Mouse (Mus musculus) cerebellum, adult 9-10 months (tissue): ENCODE results near the gene Bco1.

ENCODE experiments used
- DNase-seq: peaks from one replicate; pipeline ENCODE4 v3.0.0; 2022

The Bco1 gene

DNA sequence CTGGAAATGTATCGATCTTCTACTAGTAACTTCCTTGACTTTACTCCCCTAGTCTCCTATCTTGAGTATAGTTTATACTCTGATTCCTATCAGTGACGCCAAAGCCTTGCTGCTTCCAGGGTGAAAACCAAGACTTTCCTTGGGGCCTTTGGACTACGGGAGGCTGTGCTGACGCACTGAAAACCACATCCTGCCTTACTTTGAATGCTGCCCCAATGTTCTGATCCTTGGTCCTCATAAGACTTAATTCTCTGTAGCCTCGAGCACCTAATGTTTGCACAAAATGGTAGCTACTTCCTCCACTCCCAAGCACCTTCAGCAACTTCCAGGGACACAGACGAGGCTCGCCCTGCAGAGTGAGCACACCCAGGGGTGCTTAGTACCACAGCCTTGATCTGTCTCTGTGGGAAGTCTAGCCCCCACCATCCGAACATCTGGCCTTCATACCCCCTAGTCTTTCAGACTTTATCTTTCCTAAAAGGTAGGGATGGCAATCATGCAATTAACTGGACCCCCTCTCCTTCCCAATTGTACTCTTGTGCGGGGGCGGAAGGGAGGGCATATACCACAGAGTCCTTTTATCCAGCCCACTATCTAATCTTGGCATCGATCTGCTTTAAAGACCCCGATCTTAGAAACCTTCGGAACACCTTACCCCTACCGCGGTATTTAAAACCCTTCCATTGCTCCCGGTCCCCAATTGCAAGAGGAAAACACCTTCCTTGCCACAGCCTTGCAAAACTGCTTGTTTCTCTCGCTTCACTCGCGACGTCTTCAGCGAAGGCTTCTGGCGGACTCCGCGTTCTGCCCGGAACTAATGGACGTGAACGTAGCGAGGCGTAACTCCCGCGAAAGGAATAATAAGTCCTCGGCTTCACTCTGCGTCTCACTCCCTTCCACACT is 61.5 kb downstream of the Bco1 start:
- DNase-seq, result peak; percentile 22

- DNase-seq, result peak; percentile 97
These were observed 62.1 kb downstream of the Bco1 start for GRCm38 (mm10) chr8:117157769-117158091.

GRCm38 (mm10) chr8:117158135-117158761 is 62.6 kb downstream of the Bco1 start, which contains the start of gene Gan:
Gene Gan, plus strand, starts transcription at chr8:117158135.
- peak; percentile 48 for DNase-seq

GRCm38 (mm10) chr8:117159031-117159430 is 63.4 kb downstream of the Bco1 start:
- no peak for DNase-seq

DNA sequence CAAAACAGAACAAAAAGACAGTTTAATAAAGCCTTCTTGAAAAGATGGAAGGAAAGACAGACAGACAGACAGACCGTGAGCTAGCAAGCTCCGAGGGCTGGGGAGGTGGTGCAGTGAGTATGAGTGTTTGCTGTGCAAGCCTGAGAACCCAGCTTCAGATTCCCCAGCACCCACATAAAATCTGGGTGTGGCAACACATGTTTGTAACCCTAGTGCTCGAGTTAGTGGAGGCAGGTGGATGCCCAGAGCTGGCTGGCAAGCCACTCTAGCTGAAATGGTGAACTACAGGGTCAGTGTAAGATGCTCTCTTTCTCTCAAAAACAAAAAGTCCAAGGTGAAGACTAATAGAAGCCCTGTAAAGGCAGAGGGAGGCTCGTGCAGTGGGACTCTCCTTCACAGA is 69.3 kb downstream of the Bco1 start:
- DNase-seq, result no peak

GRCm38 (mm10) chr8:117165542-117165941 is 69.9 kb downstream of the Bco1 start:
- DNase-seq, result no peak

DNA sequence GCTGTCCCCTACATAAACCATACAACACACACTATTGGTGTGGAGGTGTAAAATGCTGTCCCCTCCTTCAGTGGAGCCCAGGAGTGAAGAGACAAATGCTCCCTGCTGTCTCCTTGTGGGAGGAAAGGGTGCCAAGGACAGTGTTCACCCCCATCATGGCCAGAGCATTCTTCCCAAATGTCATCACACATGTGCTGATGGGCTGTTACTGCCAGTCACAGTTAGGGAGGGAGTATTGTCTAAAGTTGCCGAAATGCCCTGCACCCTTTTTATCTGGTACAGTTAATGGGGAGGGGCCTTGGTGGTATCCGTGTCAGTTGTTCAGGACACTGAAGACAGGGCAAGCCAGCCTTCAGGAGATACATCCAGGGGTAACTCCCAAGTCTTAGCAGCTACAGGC is 70.9 kb downstream of the Bco1 start:
- DNase-seq, result no peak

GRCm38 (mm10) chr8:117167243-117167883 is 71.7 kb downstream of the Bco1 start:
- no peak for DNase-seq

GRCm38 (mm10) chr8:117168378-117168777 is 72.7 kb downstream of the Bco1 start:
- DNase-seq, result no peak

GRCm38 (mm10) chr8:117171826-117172225 is 76.2 kb downstream of the Bco1 start:
- DNase-seq, result no peak

- peak; percentile 36 for DNase-seq
These were observed 77.2 kb downstream of the Bco1 start for GRCm38 (mm10) chr8:117172904-117173303.

DNA sequence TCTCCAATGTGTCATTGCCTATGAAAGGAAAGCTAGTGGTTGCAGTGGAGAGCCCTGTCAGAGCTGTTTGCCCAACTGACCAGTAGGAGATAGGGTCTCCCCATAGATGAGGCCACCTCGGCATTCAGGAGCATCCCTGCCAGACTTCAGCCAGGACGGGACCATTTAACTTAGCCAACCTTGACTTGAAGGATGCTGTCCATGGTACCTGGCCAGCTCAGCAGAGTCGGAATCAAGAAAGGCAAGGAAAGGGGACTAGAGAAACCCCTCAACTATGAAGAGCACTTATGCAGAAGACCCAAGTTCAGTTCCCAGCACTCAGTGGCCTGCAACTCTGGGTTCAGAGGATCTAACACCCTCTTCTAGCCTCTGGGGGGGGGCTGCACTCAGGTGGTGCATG is 78.0 kb downstream of the Bco1 start:
- DNase-seq, result no peak

DNA sequence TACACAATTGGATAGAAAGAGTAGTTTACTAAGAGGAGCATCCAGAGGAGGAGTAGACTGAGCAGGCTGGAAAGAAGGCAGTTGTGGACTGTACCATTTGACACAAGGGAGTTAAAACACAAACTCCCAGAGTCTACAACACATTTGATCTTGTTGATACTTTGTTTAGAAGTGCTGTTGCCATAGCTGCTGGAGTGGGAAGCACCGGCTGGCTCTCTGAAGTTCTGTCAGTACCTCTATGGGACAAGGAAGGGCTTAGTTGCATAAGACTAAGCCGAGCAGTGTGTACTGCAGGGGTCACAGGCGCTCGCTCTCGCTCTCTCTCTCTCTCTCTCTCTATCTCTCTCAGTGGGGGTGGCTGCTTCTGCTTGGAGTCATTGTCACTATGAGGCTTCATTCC is 78.9 kb downstream of the Bco1 start:
- DNase-seq, result no peak

GRCm38 (mm10) chr8:117176308-117176707 is 80.7 kb downstream of the Bco1 start:
- no peak for DNase-seq

DNA sequence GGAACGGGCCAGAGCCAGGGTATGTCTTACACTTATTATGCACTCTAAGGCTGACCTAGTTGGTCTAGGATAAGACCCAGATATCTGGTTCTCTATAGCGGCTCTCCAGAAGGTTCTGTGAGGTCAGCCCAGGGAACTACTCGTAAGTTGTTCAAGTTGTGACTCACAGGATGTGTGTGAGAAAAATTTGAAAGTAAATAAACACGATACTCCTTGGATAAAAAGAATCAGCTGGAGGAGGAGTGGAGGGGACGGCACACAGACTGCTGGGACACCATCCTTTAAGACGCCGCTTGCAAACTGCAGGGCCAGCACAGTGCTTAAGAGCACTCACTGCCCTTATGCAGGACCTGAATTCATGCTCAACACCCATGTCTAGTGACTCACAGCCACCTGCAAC is 81.6 kb downstream of the Bco1 start:
- no peak for DNase-seq

DNA sequence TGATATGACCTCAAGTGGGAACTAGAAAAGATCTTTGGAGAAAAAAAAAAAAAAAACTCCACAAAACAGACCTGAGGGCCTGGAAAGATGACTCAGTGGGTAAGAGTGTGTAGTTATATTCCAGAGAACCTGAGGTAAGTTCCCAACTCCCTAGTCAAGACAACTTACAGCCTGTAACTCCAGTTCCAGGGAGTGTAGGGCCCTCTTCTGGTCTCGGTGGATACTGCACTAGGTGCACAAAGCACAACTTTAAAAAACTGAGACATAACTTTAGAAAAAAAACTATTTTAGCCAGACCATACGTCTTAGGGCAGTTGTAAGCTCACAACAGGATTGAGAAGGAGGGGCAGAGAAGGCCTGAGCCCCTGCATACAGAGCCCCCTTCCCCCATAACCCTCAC is 82.4 kb downstream of the Bco1 start:
- no peak for DNase-seq

- DNase-seq, result no peak
These were observed 83.0 kb downstream of the Bco1 start for GRCm38 (mm10) chr8:117178676-117179075.

DNA sequence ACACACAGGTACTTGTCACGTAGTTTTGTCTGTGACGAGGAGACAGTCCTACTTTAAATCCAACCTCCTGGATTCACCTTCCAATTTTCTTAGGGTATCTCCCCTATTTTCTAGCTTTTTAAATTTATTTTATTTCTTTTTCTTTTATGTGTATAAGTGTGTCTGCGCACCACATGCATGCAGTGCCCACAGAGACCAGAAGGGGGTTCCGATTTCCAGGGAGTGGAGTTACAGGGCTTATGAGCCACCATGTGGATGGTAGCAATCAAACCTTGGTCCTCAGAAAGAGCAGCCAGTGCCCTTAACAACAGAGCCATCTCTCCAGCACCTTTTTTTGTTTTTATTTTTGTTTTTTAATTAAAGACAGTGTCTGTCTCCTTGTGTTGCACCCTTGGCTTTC is 87.1 kb downstream of the Bco1 start:
- no peak for DNase-seq
